Mouse (Mus musculus): ENCODE results near the gene Ppp1r35. TPM values are rescaled to one million over a fixed set of nuclear protein-coding genes. Genes with fewer than 3 reads are reported as not detected.

Ppp1r35 gene
- polyA plus RNA-seq, 1 experiment from 2014 or later = 40.9 TPM

GRCm38 (mm10) chr5:137740506-137740905 lies 38.1 kb upstream of the Ppp1r35 start:
- no peaks in the 10 kb centered on the region for H3K27me3 ChIP-seq (ENCODE audit: insufficient read depth, low read length)
- H3K4me1 ChIP-seq (ENCODE audit: insufficient read depth) = 0 out of 2 replicates have a peak, but pooled peaks cover 7% of the 10 kb centered on the region
- 6% methylated on average over 11 of the region's 11 CpGs for WGBS
- peak overlapping the region; percentile 60 for H3K4me3 ChIP-seq (ENCODE audit: low read depth, low read length)
- no peak for TF ChIP-seq CTCF (IDR thresholded peaks at IDR 0.05; ENCODE audit: low read depth)
- H3K36me3 ChIP-seq (ENCODE audit: insufficient read depth) = peaks cover 12% of the 10 kb centered on the region; the same call in 1 of the 2 replicates
- H3K9ac ChIP-seq = peak overlapping the region; percentile 70
- ATAC-seq (ENCODE audit: insufficient read depth) (0 out of 2 replicates have a peak, but pooled peaks have one; percentile 18), DNase-seq (no peak)
- H3K27ac ChIP-seq (ENCODE audit: low read depth) = 0 out of 2 replicates have a peak overlapping the region, but pooled peaks have one; percentile 37
- peak overlapping the region; percentile 97 for H3K4me2 ChIP-seq
- no peaks in the 10 kb centered on the region for H3K9me3 ChIP-seq (ENCODE audit: low read depth, low read length)

DNA sequence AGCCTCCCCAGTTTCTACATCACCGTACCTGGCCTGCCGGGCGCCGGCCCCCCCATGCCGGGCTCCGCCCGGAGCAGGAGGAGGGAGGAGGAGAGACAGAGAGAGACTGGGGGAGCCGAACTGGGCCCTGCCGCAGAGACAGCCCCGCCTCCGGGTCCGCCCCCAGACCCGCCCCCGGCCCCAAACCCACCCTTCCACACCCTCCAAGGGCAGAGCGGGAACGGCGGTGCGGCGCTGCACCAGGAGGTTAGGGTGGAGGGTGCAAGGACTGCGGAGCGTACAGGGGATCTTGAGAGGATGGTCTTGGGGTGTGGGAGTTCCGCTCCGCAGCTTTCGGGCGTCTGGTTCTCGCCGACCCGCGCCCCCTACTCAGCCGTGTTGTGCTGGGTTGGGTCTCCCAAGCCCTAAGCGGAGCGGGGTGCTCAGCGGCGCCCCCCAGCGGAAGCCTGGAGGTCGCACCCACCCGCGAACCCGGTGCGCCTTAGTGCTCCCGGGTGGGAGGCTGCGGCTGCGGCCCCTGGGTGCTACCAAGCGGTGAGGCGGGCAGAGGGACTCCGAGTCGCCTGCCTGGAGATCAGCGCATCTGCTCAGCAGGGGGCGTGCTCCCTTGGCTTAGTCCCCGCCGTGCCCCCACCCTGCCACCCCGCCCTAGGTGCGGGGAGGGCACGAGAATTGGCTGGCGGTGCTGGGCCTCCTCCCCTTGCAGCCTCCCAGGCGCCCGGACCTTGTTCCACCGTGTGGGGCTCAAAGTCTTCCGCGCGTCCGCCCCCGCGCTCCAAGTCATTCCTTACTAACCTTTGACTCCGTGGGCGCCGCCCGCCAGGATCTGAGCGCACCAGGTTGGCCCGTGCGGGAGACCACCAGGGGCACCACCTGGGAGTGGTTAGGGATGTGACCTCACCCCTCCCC lies 37.4 kb upstream of the Ppp1r35 start, which contains the start of gene Nyap1:
Gene Nyap1, minus strand, starts transcription at position 585 of the 909 bp plus-strand sequence.
- under 1% methylated on average over 71 of the region's 71 CpGs for WGBS
- Histone ChIP-seq H3K27me3 (ENCODE audit: insufficient read depth, low read length) (no peaks in the 10 kb centered on the region), H3K4me2 (peak within 1 kb of the TSS; percentile 97), H3K9me3 (ENCODE audit: low read depth, low read length) (no peaks in the 10 kb centered on the region), H3K4me3 (ENCODE audit: low read depth, low read length) (peak within 1 kb of the TSS; percentile 60), H3K9ac (peak within 1 kb of the TSS; percentile 70), H3K36me3 (ENCODE audit: insufficient read depth) (0 out of 2 replicates have a peak, but pooled peaks cover 4% of the 10 kb centered on the region), H3K4me1 (ENCODE audit: insufficient read depth) (0 out of 2 replicates have a peak, but pooled peaks cover 7% of the 10 kb centered on the region), H3K27ac (ENCODE audit: low read depth) (peak within 1 kb of the TSS; percentile 37; the same call in 1 of the 2 replicates)
- ATAC-seq (ENCODE audit: insufficient read depth) = peak; percentile 83
- peak; percentile 78 for TF ChIP-seq CTCF (IDR thresholded peaks at IDR 0.05; ENCODE audit: low read depth)
- peak; percentile 81 for DNase-seq

DNA sequence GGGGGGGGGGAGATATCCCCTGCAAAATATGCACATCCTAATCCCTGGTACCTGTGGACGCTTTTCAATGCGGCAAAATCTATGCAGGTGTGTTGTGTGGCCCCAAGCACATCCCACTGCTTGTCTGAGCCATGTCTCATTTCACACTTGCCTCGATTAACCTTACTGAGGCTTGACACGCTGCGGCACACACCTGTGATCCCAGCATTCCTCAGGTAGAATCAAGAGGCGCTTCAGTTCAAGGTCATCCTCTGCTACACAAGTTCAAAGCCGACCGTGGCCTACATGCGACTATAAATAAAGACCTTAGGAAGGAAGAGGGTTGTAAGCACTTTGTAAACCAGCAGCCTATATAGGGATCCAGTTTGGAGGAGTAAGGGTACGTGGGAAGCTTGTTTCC lies 36.6 kb upstream of the Ppp1r35 start:
- peak overlapping the region; percentile 60 for H3K4me3 ChIP-seq (ENCODE audit: low read depth, low read length)
- no peak for TF ChIP-seq CTCF (IDR thresholded peaks at IDR 0.05; ENCODE audit: low read depth)
- WGBS = 55% methylated on average over 10 of the region's 10 CpGs
- no peak for DNase-seq
- H3K4me2 ChIP-seq = peak overlapping the region; percentile 97
- H3K27me3 ChIP-seq (ENCODE audit: insufficient read depth, low read length) = no peaks in the 10 kb centered on the region
- ATAC-seq (ENCODE audit: insufficient read depth) = no peak
- H3K27ac ChIP-seq (ENCODE audit: low read depth) = no peak overlapping the region
- H3K4me1 ChIP-seq (ENCODE audit: insufficient read depth) = 0 out of 2 replicates have a peak, but pooled peaks cover 7% of the 10 kb centered on the region
- H3K9me3 ChIP-seq (ENCODE audit: low read depth, low read length) = no peaks in the 10 kb centered on the region
- peak overlapping the region; percentile 70; the same call in 1 of the 2 replicates for H3K9ac ChIP-seq
- 0 out of 2 replicates have a peak, but pooled peaks cover 2% of the 10 kb centered on the region for H3K36me3 ChIP-seq (ENCODE audit: insufficient read depth)

GRCm38 (mm10) chr5:137742836-137743235 lies 35.8 kb upstream of the Ppp1r35 start:
- no peaks in the 10 kb centered on the region for H3K36me3 ChIP-seq (ENCODE audit: insufficient read depth)
- H3K9me3 ChIP-seq (ENCODE audit: low read depth, low read length) = no peaks in the 10 kb centered on the region
- no peak overlapping the region for H3K4me2 ChIP-seq
- H3K9ac ChIP-seq = no peak overlapping the region
- WGBS = 86% methylated on average over 6 of the region's 6 CpGs
- TF ChIP-seq CTCF (IDR thresholded peaks at IDR 0.05; ENCODE audit: low read depth) = no peak
- H3K4me1 ChIP-seq (ENCODE audit: insufficient read depth) = 0 out of 2 replicates have a peak, but pooled peaks cover 7% of the 10 kb centered on the region
- ATAC-seq (ENCODE audit: insufficient read depth) (no peak), DNase-seq (no peak)
- no peaks in the 10 kb centered on the region for H3K27me3 ChIP-seq (ENCODE audit: insufficient read depth, low read length)
- H3K4me3 ChIP-seq (ENCODE audit: low read depth, low read length) = no peak overlapping the region
- no peak overlapping the region for H3K27ac ChIP-seq (ENCODE audit: low read depth)

- 88% methylated on average over 7 of the region's 7 CpGs for WGBS
- ATAC-seq (ENCODE audit: insufficient read depth) = no peak
Observed at GRCm38 (mm10) chr5:137744197-137744596, 34.5 kb upstream of the Ppp1r35 start.

GRCm38 (mm10) chr5:137745214-137746171 lies 33.2 kb upstream of the Ppp1r35 start, which contains the start of gene Tsc22d4:
Gene Tsc22d4 (plus strand): TSS chr5:137745730.
- H3K27ac ChIP-seq (ENCODE audit: low read depth) = peak within 1 kb of the TSS; percentile 98
- H3K4me1 ChIP-seq (ENCODE audit: insufficient read depth) = peaks cover 5% of the 10 kb centered on the region; the same call in 1 of the 2 replicates
- 0 out of 2 replicates have a peak, but pooled peaks have one; percentile 4 for TF ChIP-seq CTCF (IDR thresholded peaks at IDR 0.05; ENCODE audit: low read depth)
- H3K4me3 ChIP-seq (ENCODE audit: low read depth, low read length) = peak within 1 kb of the TSS; percentile 76
- ATAC-seq (ENCODE audit: insufficient read depth) (peak; percentile 91), DNase-seq (peak; percentile 96)
- H3K9me3 ChIP-seq (ENCODE audit: low read depth, low read length) = no peaks in the 10 kb centered on the region
- H3K27me3 ChIP-seq (ENCODE audit: insufficient read depth, low read length) = no peaks in the 10 kb centered on the region
- 0 out of 2 replicates have a peak, but pooled peaks cover 5% of the 10 kb centered on the region for H3K36me3 ChIP-seq (ENCODE audit: insufficient read depth)
- WGBS = 3% methylated on average over 28 of the region's 28 CpGs
- peak within 1 kb of the TSS; percentile 100 for H3K4me2 ChIP-seq
- H3K9ac ChIP-seq = peak within 1 kb of the TSS; percentile 85

More at GRCm38 (mm10) chr5:137744197-137744596, 34.5 kb upstream of the Ppp1r35 start:
- no peak overlapping the region for H3K9ac ChIP-seq
- no peak overlapping the region for H3K4me3 ChIP-seq (ENCODE audit: low read depth, low read length)
- TF ChIP-seq CTCF (IDR thresholded peaks at IDR 0.05; ENCODE audit: low read depth) = no peak
- no peak overlapping the region for H3K27ac ChIP-seq (ENCODE audit: low read depth)
- no peak for DNase-seq
- no peaks in the 10 kb centered on the region for H3K27me3 ChIP-seq (ENCODE audit: insufficient read depth, low read length)
- H3K4me1 ChIP-seq (ENCODE audit: insufficient read depth) = 0 out of 2 replicates have a peak, but pooled peaks cover 7% of the 10 kb centered on the region
- H3K9me3 ChIP-seq (ENCODE audit: low read depth, low read length) = no peaks in the 10 kb centered on the region
- H3K36me3 ChIP-seq (ENCODE audit: insufficient read depth) = no peaks in the 10 kb centered on the region
- H3K4me2 ChIP-seq = no peak overlapping the region
